In the genomic region with DNA sequence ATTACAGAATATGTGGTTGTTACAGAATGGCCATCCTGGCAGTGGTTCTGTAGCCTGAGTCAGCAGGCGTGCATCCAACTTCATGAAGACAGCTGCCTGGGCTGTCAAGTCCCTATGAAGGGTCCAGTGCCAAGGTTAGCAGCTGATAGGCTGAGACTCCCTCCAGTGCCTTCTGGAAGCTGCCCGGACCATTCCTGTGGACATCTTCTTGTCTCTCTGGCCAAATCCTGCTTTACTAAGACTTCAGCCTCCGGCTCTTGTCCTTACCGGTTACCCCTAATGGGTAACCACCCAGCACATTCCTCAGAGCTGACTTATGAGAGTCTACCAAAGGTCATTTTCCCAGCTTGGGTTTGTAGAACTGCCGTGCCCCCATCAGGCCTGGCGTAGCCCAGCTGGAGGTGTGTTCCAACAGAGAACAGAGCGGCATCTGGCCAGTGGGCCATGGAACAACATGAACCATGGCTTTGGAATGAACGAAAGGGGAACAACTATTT, we compare ENCODE assay signal across 8 mouse cellular contexts.
DNase-seq lines count a peak whose midpoint lies in the region; ATAC-seq and TF ChIP-seq lines count a peak whose summit lies in the region.

No protein-coding gene starts in this region.

- H3K27me3 ChIP-seq in forebrain, postnatal 0 days (ENCODE audit: insufficient read depth, low read length) = no peaks in the 10 kb centered on the region
- no peaks in the 10 kb centered on the region for H3K27me3 ChIP-seq in forebrain, embryonic 15.5 days

- H3K4me3 ChIP-seq in forebrain, postnatal 0 days (ENCODE audit: low read depth, low read length) = no peak overlapping the region
- no peak overlapping the region for H3K4me3 ChIP-seq in forebrain, embryonic 15.5 days

- no peaks in the 10 kb centered on the region for H3K9me3 ChIP-seq in forebrain, postnatal 0 days (ENCODE audit: low read length)
- no peaks in the 10 kb centered on the region for H3K9me3 ChIP-seq in forebrain, embryonic 15.5 days

- ATAC-seq in forebrain, postnatal 0 days = peak; percentile 27; the same call in 1 of the 2 replicates
- no peak for ATAC-seq in forebrain, embryonic 15.5 days (replicated peaks)

- 0 out of 2 replicates have a peak, but pooled peaks cover 3% of the 10 kb centered on the region for H3K36me3 ChIP-seq in forebrain, postnatal 0 days (ENCODE audit: insufficient read depth)
- H3K36me3 ChIP-seq in forebrain, embryonic 15.5 days = no peaks in the 10 kb centered on the region

- intact Hi-C loops in left cerebral cortex, postnatal 4 days (cut with DNase I) = no loop called here

- TF ChIP-seq CTCF in forebrain, postnatal 0 days (IDR thresholded peaks at IDR 0.05; ENCODE audit: low read depth) = no peak

- DNase-seq in forebrain, postnatal 0 days = peak; percentile 34
- DNase-seq in MN1 (ENCODE audit: low spot score) = peak; percentile 16
- peak; percentile 85 for DNase-seq in cerebellum, postnatal 14 days
- peak; percentile 72 for DNase-seq in heart, postnatal 4 days
- peak; percentile 89 for DNase-seq in left cerebral cortex, postnatal 4 days
- no peak for DNase-seq in thymus, postnatal 14 days
- no peak for DNase-seq in spleen, adult 12 weeks (ENCODE audit: low spot score)

- no peak overlapping the region for H3K4me2 ChIP-seq in forebrain, postnatal 0 days (ENCODE audit: low read depth)
- no peak overlapping the region for H3K4me2 ChIP-seq in forebrain, embryonic 15.5 days (replicated peaks)

- no peak overlapping the region for H3K9ac ChIP-seq in forebrain, postnatal 0 days
- H3K9ac ChIP-seq in forebrain, embryonic 15.5 days (replicated peaks) = no peak overlapping the region

- peaks cover 6% of the 10 kb centered on the region; the same call in 1 of the 2 replicates for H3K4me1 ChIP-seq in forebrain, postnatal 0 days (ENCODE audit: insufficient read depth)
- H3K4me1 ChIP-seq in forebrain, embryonic 15.5 days = peaks cover 4% of the 10 kb centered on the region; the same call in 1 of the 2 replicates

- no peak overlapping the region for H3K27ac ChIP-seq in forebrain, postnatal 0 days (ENCODE audit: low read depth, low read length)
- H3K27ac ChIP-seq in forebrain, embryonic 15.5 days (replicated peaks) = no peak overlapping the region

- WGBS in forebrain, postnatal 0 days = 83% methylated on average over 8 of the region's 8 CpGs
- 86% methylated on average over 8 of the region's 8 CpGs for whole genome bisulfite sequencing in forebrain, embryonic 15.5 days

Comparison
In these comparisons a context has a peak if more than half of its experiments do, and no peak if none do; other contexts are left out.
1. DNase-seq: peak in forebrain, postnatal 0 days (single experiment), MN1 (single experiment), cerebellum, postnatal 14 days (2 of 2), heart, postnatal 4 days (single experiment) and left cerebral cortex, postnatal 4 days (single experiment); none in thymus, postnatal 14 days (single experiment) and spleen, adult 12 weeks (single experiment).